Mouse (Mus musculus) hindbrain, embryonic 12.5 days (tissue): ENCODE measurements around the gene Esp38. TPM values are rescaled to one million over a fixed set of nuclear protein-coding genes. Genes with fewer than 3 reads are reported as not detected.
"Not testable (repeated sequence)": the region's sequence is repeated elsewhere in the genome, so short reads cannot be mapped to it uniquely, and the experiment has no call there.

ENCODE experiments used
- ATAC-seq: fragments of 200-750 bp; cut with Nextera tagmentation; 2 replicates; pipeline ENCODE4 v1.8.0; 2017; ENCODE audit warnings: moderate TSS enrichment; ENCODE audit not compliant: low FRiP score
- H3K27ac ChIP-seq: fragments of 300-500 bp; sonication (generic); 2 replicates; pipeline ENCODE4 v1.5.1; 2016; ENCODE audit warnings: mild to moderate bottlenecking
- H3K27me3 ChIP-seq: fragments of 300-500 bp; sonication (generic); 2 replicates; pipeline ENCODE4 v1.6.1; 2016; ENCODE audit warnings: mild to moderate bottlenecking
- H3K36me3 ChIP-seq: fragments of 300-500 bp; sonication (generic); 2 replicates; pipeline ENCODE4 v1.6.1; 2016; ENCODE audit warnings: mild to moderate bottlenecking
- H3K4me1 ChIP-seq: fragments of 300-500 bp; sonication (generic); 2 replicates; pipeline ENCODE4 v1.6.1; 2016
- H3K4me2 ChIP-seq: fragments of 300-500 bp; sonication (generic); replicated peaks from 2 replicates; pipeline ENCODE4 v1.6.1; 2016; ENCODE audit warnings: mild to moderate bottlenecking
- H3K4me3 ChIP-seq: fragments of 300-500 bp; sonication (generic); 2 replicates; pipeline ENCODE4 v1.5.1; 2016; ENCODE audit warnings: mild to moderate bottlenecking
- H3K9ac ChIP-seq: fragments of 300-500 bp; sonication (generic); 2 replicates; pipeline ENCODE4 v1.6.1; 2016; ENCODE audit warnings: mild to moderate bottlenecking, moderate library complexity
- H3K9me3 ChIP-seq: fragments of 300-500 bp; sonication (generic); replicated peaks from 2 replicates; pipeline ENCODE4 v1.6.1; 2016; ENCODE audit warnings: mild to moderate bottlenecking
- WGBS: fragments of 180-500 bp; shearing (Covaris S2); methylation state at CpG from one replicate; pipeline ENCODE4 v1.1.7; 2016; 5-methylcytosine and 5-hydroxymethylcytosine counted together
- polyA plus RNA-seq: library from polyadenylated mRNA; unstranded; fragments of >200 nt; fragmentation: Nextera tagmentation; extraction: Ambion mirVana; gene quantifications from 2 replicates; pipeline ENCODE4 v1.2.1, GENCODE M21; 2016

The Esp38 gene
- polyA plus RNA-seq, result not detected in 2 replicates

GRCm38 (mm10) chr17:39950220-39950619 lies at the start of gene Esp38:
Gene Esp38, plus strand, starts transcription at chr17:39950520.
- Histone ChIP-seq H3K4me1 (no peaks in the 10 kb centered on the region), H3K9ac (no peak within 1 kb of the TSS), H3K36me3 (no peaks in the 10 kb centered on the region), H3K27ac (no peak within 1 kb of the TSS), H3K27me3 (no peaks in the 10 kb centered on the region), H3K4me3 (no peak within 1 kb of the TSS), H3K9me3 (no peaks in the 10 kb centered on the region), H3K4me2 (no peak within 1 kb of the TSS)
- no peak for ATAC-seq
- 79% methylated on average over 3 of the region's 3 CpGs for WGBS

- not testable (repeated sequence) for H3K4me2 ChIP-seq, H3K4me1 ChIP-seq, H3K4me3 ChIP-seq, H3K27me3 ChIP-seq, H3K36me3 ChIP-seq, H3K27ac ChIP-seq, H3K9ac ChIP-seq, ATAC-seq, H3K9me3 ChIP-seq
- WGBS, result 54% methylated on average over 8 of the region's 8 CpGs
Measured at GRCm38 (mm10) chr17:39902928-39903545, 47.3 kb upstream of the Esp38 start.

Other genes with a start within 250 kb of the Esp38 start
- gene AC192777.2, start 144.9 kb downstream of the Esp38 start, polyA plus RNA-seq, result not detected in 2 replicates